Comparison of ENCODE assay signal across 17 mouse cellular contexts in the genomic region with DNA sequence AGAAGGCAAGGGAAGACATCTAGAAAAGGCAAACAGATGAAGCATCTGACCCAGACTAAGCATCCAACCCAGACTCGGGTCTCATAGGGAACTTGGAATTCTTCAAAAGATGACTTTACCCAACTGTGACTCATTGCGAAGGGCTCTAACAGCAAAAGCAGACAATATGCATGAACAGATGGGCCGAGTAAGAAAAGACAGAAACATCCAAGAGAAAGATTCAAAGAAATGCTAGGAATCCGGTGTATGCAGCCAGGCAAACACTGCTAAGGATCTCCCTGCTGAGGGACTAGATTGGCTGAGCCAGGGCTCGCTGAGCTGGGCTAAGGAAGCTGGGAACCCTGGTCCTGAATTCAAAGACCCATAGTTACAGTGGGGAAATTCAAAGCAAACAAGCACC.
DNase-seq lines count a peak whose midpoint lies in the region; ATAC-seq and TF ChIP-seq lines count a peak whose summit lies in the region.
"Had no signal": no experiment of that assay in that cellular context is flagged by ENCODE, and none has a peak within 500 bp of the region (broad histone marks: within the 10 kb centered on the region; RNA-seq: fewer than 3 reads in every experiment).

No protein-coding gene starts in this region.

- no peak overlapping the region for H3K4me3 ChIP-seq in layer of hippocampus, adult 2 months
- no peak overlapping the region for H3K4me3 ChIP-seq in hindbrain, postnatal 0 days (ENCODE audit: low read length)
- H3K4me3 ChIP-seq: left cerebral cortex, adult 2 months; neural tube, embryonic 12.5 days had no signal

- no peak for TF ChIP-seq CTCF in layer of hippocampus, adult 2 months (conservative IDR thresholded peaks at IDR 0.05)
- TF ChIP-seq CTCF in hindbrain, postnatal 0 days (IDR thresholded peaks at IDR 0.05; ENCODE audit: low read depth), result no peak

- no peaks in the 10 kb centered on the region for H3K36me3 ChIP-seq in hindbrain, postnatal 0 days (ENCODE audit: insufficient read depth, low read length)
- H3K36me3 ChIP-seq: neural tube, embryonic 12.5 days had no signal

- ATAC-seq in hindbrain, postnatal 0 days, result no peak
- ATAC-seq in megakaryocyte, adult 5-6 weeks (ENCODE audit: poor library complexity, severe bottlenecking), result no peak
- ATAC-seq: intestine, embryonic 16.5 days had no signal

- no peak overlapping the region for H3K9ac ChIP-seq in hindbrain, postnatal 0 days (replicated peaks; ENCODE audit: low read length)
- H3K9ac ChIP-seq: hindbrain, embryonic 14.5 days; neural tube, embryonic 12.5 days had no signal

- no peaks in the 10 kb centered on the region for H3K27me3 ChIP-seq in hindbrain, postnatal 0 days (ENCODE audit: insufficient read depth, low read length)
- H3K27me3 ChIP-seq: neural tube, embryonic 12.5 days had no signal

- WGBS in hindbrain, postnatal 0 days, result 83% methylated on average over 5 of the region's 5 CpGs

- H3K9me3 ChIP-seq in hindbrain, postnatal 0 days (ENCODE audit: low read length), result no peaks in the 10 kb centered on the region
- H3K9me3 ChIP-seq: neural tube, embryonic 12.5 days had no signal

- no peak overlapping the region for H3K4me2 ChIP-seq in hindbrain, postnatal 0 days (ENCODE audit: low read depth, low read length)
- H3K4me2 ChIP-seq: heart, embryonic 11.5 days; hindbrain, embryonic 14.5 days; neural tube, embryonic 12.5 days had no signal

- H3K4me1 ChIP-seq in hindbrain, postnatal 0 days (ENCODE audit: insufficient read depth, low read length), result no peaks in the 10 kb centered on the region
- H3K4me1 ChIP-seq: neural tube, embryonic 12.5 days had no signal

- H3K27ac ChIP-seq in layer of hippocampus, adult 2 months, result no peak overlapping the region
- no peak overlapping the region for H3K27ac ChIP-seq in hindbrain, postnatal 0 days
- H3K27ac ChIP-seq: hindbrain, embryonic 14.5 days; left cerebral cortex, adult 2 months; neural tube, embryonic 12.5 days had no signal

- DNase-seq in layer of hippocampus, adult 2 months (ENCODE audit: low spot score in 2 of 2), result peak; percentile 36 to 74
- DNase-seq in layer of hippocampus, postnatal 10 days (ENCODE audit: low spot score in 2 of 2), result no peak
- DNase-seq in ZHBTc4 (ENCODE audit: low read depth, low spot score), result peak; percentile 7
- peak; percentile 13 to 21 for DNase-seq in left cerebral cortex, adult 18-20 months (ENCODE audit: low spot score in 2 of 2)
- DNase-seq in telencephalon, adult 2 months (ENCODE audit: low read depth, low spot score), result peak; percentile 74
- no peak for DNase-seq in hindbrain, postnatal 0 days (ENCODE audit: low spot score)
- DNase-seq: adrenal gland, adult 8-10 months; cerebellum, adult 2 months; liver; lung, adult 18-20 months; thymus, adult 2 months had no signal

Comparison
In these comparisons a context has a peak if more than half of its experiments do, and no peak if none do; other contexts are left out.
1. DNase-seq: peak in layer of hippocampus, adult 2 months (2 of 2), ZHBTc4 (single experiment), left cerebral cortex, adult 18-20 months (2 of 2) and telencephalon, adult 2 months (single experiment); none in layer of hippocampus, postnatal 10 days (0 of 2) and hindbrain, postnatal 0 days (single experiment).